Mouse (Mus musculus) heart, postnatal 14 days (tissue): ENCODE results near the gene Hipk3. TPM values are rescaled to one million over a fixed set of nuclear protein-coding genes. Genes with fewer than 3 reads are reported as not detected.

Experiments
- DNase-seq, 2 experiments: peaks; one replicate each; pipeline ENCODE4 v3.0.0; 2021 to 2022
- intact Hi-C: fragments of 180-260 bp; cut with DNase I; formaldehyde crosslinking; loops from one replicate; pipeline ENCODE4 v1.15.1; 2025
- microRNA-seq, 2 experiments: library from miRNA; unstranded; fragments of <30 nt; microRNA quantifications; one replicate each; pipeline ENCODE4 v1.2.0; 2021 to 2022
- total RNA-seq, 2 experiments: library from RNA; stranded (reverse); gene quantifications; 2 replicates each; pipeline ENCODE4 v1.2.3; 2021

Gene Hipk3
- total RNA-seq, 2 experiments from 2014 or later, result 178 to 179 TPM

DNA sequence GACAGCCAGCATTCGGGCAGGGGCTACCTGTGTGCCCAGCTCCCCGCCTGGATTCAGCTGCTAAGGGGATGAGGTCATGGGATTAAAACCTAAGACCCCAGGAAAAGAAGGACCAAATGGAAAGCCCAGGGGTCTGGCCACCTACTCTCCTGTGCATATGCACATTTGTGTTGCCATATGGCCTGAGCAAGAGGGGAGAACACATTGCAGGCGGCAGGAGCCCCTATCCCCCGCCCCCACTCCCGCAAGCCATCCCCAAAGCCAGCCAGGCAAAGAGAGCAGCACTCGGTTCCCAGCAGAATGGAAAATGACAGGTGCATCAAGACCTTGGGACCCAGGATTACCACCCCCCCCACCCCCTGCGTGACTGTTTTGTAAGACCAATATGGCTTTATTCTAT is 114.9 kb downstream of the Hipk3 start:
- DNase-seq, result no peak
- intact Hi-C loops, result no loop called here

DNA sequence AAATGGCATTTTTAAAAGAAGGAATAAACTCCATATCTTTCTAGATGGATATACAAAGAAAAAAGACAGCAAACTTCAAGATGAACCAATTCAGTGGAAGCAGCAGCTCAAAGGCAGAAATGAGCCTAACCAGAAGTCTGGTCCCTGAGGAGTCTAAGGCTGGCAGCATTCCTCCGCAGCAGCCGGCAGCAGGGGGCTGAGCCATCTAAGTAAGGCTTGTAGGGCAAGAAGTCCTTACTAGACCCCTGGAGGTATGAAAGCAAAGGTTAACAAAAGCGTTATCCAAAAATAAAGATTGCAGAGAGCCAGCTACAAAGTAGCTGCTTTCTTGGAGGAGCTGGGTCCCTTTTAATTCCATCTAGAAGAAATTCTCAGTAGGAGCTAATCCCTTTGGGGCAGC is 115.5 kb downstream of the Hipk3 start:
- intact Hi-C loops, result no loop called here
- DNase-seq, result peak in 1 of 2 experiments; percentile 14

DNA sequence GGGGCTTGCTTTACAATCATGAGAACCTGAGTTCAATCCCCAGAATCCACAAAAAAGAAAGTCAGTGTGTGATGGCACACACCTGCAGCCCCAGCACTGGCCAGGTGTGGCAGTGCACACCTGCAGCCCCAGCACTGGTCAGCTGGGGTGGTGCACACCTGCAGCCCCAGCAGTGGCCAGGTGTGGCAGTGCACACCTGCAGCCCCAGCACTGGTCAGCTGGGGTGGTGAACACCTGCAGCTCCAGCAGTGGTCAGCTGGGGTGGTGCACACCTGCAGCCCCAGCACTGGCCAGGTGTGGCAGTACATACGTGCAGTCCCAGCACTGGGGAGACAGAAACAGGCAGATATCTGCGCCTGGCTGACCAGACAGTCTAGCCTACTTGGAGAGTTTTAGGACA is 116.3 kb downstream of the Hipk3 start:
- no peak for DNase-seq
- intact Hi-C loops, result no loop called here

Small RNA genes within 50 kb of the gene (microRNA-seq; reads per million reads assigned to microRNA genes)
- gene Mir1902, result 0.12 to 0.54 reads per million in 2 experiments

Other genes with a start within 250 kb of the Hipk3 start
- 1 to 10 TPM in 1 of 2 experiments, under 1 TPM in 1; 0.10 to 1.4 TPM for gene D430041D05Rik, start 83.4 kb downstream of the Hipk3 start, total RNA-seq
- 10 to 100 TPM; 16.4 to 18.3 TPM for gene Cstf3, start 96.1 kb upstream of the Hipk3 start, total RNA-seq
- 1 to 10 TPM; 5.7 to 6.2 TPM for gene Tcp11l1, start 217.7 kb upstream of the Hipk3 start, total RNA-seq
- not detected for gene Pin1rt1, start 221.9 kb upstream of the Hipk3 start, total RNA-seq
- gene Depdc7, start 248.4 kb upstream of the Hipk3 start, total RNA-seq, result 1 to 10 TPM; 1.4 to 1.6 TPM